Mouse (Mus musculus) embryonic fibroblast, embryonic 13.5 days (primary cell): Measurements from ENCODE around the gene Acadm. TPM values are rescaled to one million over a fixed set of nuclear protein-coding genes. Genes with fewer than 3 reads are reported as not detected.

ENCODE experiments used
- H3K27ac ChIP-seq: 2 replicates; pipeline ENCODE4 v1.5.1; 2012; ENCODE audit warnings: low read length, control low read depth, inconsistent platforms; ENCODE audit not compliant: insufficient read depth
- H3K4me1 ChIP-seq: 2 replicates; pipeline ENCODE4 v1.6.1; 2011; ENCODE audit warnings: low read length; ENCODE audit not compliant: control insufficient read depth, insufficient read depth
- H3K4me3 ChIP-seq: 2 replicates; pipeline ENCODE4 v1.5.1; 2011; ENCODE audit warnings: mild to moderate bottlenecking, control low read depth, low read length; ENCODE audit not compliant: insufficient read depth
- CTCF ChIP-seq: IDR thresholded peaks from 2 replicates; pipeline ENCODE4 v1.5.1; 2011; ENCODE audit warnings: mild to moderate bottlenecking, control low read depth, low read length, moderate library complexity, borderline replicate concordance; ENCODE audit not compliant: insufficient read depth
- POLR2A ChIP-seq: IDR thresholded peaks from 2 replicates; pipeline ENCODE4 v1.6.1; 2011; ENCODE audit warnings: low read depth, mild to moderate bottlenecking, control low read depth, low read length, moderate library complexity
- polyA plus RNA-seq: library from polyadenylated mRNA; stranded (reverse); fragments of >200 nt; gene quantifications from 2 replicates; pipeline ENCODE4 v1.2.4, GENCODE M21; 2011; ENCODE audit warnings: low read depth; ENCODE audit not compliant: missing spikeins, insufficient read length

The Acadm gene
- 54.6 and 62.2 TPM in 2 replicates for polyA plus RNA-seq

GRCm38 (mm10) chr3:153944335-153944990, at the start of gene Acadm:
TSS of gene Acadm (minus strand) at chr3:153944632.
- Histone ChIP-seq H3K4me3 (peak within 1 kb of the TSS; percentile 79), H3K27ac (peak within 1 kb of the TSS; percentile 81), H3K4me1 (peaks cover 5% of the 10 kb centered on the region; the same call in 1 of the 2 replicates)
- no peak for TF ChIP-seq CTCF
- TF ChIP-seq POLR2A, result peak; percentile 96

- TF ChIP-seq CTCF (no peak), POLR2A (no peak)
- Histone ChIP-seq H3K27ac (no peak overlapping the region), H3K4me3 (no peak overlapping the region), H3K4me1 (no peaks in the 10 kb centered on the region)
These were observed 40.3 kb upstream of the Acadm start for GRCm38 (mm10) chr3:153984428-153985340.

GRCm38 (mm10) chr3:153980611-153981010, 36.2 kb upstream of the Acadm start:
- TF ChIP-seq CTCF (no peak), POLR2A (no peak)
- H3K4me3 ChIP-seq, result no peak overlapping the region
- no peak overlapping the region for H3K27ac ChIP-seq
- H3K4me1 ChIP-seq, result no peaks in the 10 kb centered on the region

- H3K27ac ChIP-seq, result no peak overlapping the region
- no peaks in the 10 kb centered on the region for H3K4me1 ChIP-seq
- no peak overlapping the region for H3K4me3 ChIP-seq
- TF ChIP-seq POLR2A (no peak), CTCF (no peak)
These were observed 31.4 kb upstream of the Acadm start for GRCm38 (mm10) chr3:153975791-153976190.

GRCm38 (mm10) chr3:153975060-153975459, 30.6 kb upstream of the Acadm start:
- Histone ChIP-seq H3K4me3 (no peak overlapping the region), H3K4me1 (no peaks in the 10 kb centered on the region), H3K27ac (no peak overlapping the region)
- TF ChIP-seq CTCF, result no peak
- TF ChIP-seq POLR2A, result no peak

GRCm38 (mm10) chr3:153973949-153974760, 29.7 kb upstream of the Acadm start:
- Histone ChIP-seq H3K4me3 (0 out of 2 replicates have a peak overlapping the region, but pooled peaks have one; percentile 21), H3K27ac (no peak overlapping the region), H3K4me1 (no peaks in the 10 kb centered on the region)
- no peak for TF ChIP-seq CTCF
- TF ChIP-seq POLR2A, result no peak

GRCm38 (mm10) chr3:153973171-153973948, 28.9 kb upstream of the Acadm start, which contains the start of gene Slc44a5:
TSS of gene Slc44a5 (plus strand) at chr3:153973436.
- no peak for TF ChIP-seq CTCF
- TF ChIP-seq POLR2A, result no peak
- peak within 1 kb of the TSS; percentile 21; the same call in 1 of the 2 replicates for H3K4me3 ChIP-seq
- no peak within 1 kb of the TSS for H3K27ac ChIP-seq
- H3K4me1 ChIP-seq, result no peaks in the 10 kb centered on the region

GRCm38 (mm10) chr3:153969451-153969850, 25.0 kb upstream of the Acadm start:
- Histone ChIP-seq H3K4me1 (no peaks in the 10 kb centered on the region), H3K27ac (no peak overlapping the region), H3K4me3 (no peak overlapping the region)
- TF ChIP-seq CTCF, result no peak
- TF ChIP-seq POLR2A, result no peak

GRCm38 (mm10) chr3:153968549-153968948, 24.1 kb upstream of the Acadm start:
- Histone ChIP-seq H3K27ac (no peak overlapping the region), H3K4me3 (no peak overlapping the region), H3K4me1 (no peaks in the 10 kb centered on the region)
- TF ChIP-seq CTCF (no peak), POLR2A (no peak)
